Mouse (Mus musculus) common myeloid progenitor, adult 5-6 weeks (primary cell): ENCODE measurements around the gene C5ar1. TPM values are rescaled to one million over a fixed set of nuclear protein-coding genes. Genes with fewer than 3 reads are reported as not detected.

Experiments
- total RNA-seq: library from RNA; stranded (forward); fragments of 200-1000, 187-1606 nt; gene quantifications from 2 replicates; pipeline ENCODE4 v1.2.3, GENCODE M21; 2017

The C5ar1 gene
- total RNA-seq, 1 experiment from 2014 or later = 0.55 TPM

Other genes with a start within 250 kb of the C5ar1 start
- gene Bicra, start 211.6 kb downstream of the C5ar1 start, total RNA-seq = 1.2 and 2.5 TPM in 2 replicates
- not detected in 2 replicates for gene Zfp541, start 197.7 kb downstream of the C5ar1 start, total RNA-seq
- gene Napa, start 161.1 kb downstream of the C5ar1 start, total RNA-seq = 61.1 and 65.9 TPM in 2 replicates
- gene Kptn, start 139.6 kb downstream of the C5ar1 start, total RNA-seq = 6.5 and 6.8 TPM in 2 replicates
- 0.09 TPM in 1 of 2 replicates, not detected in the other for gene Slc8a2, start 129.7 kb downstream of the C5ar1 start, total RNA-seq
- not detected in 2 replicates for gene Meis3, start 84.5 kb downstream of the C5ar1 start, total RNA-seq
- gene Dhx34, start 37.5 kb downstream of the C5ar1 start, total RNA-seq = 4.5 and 9.2 TPM in 2 replicates
- gene C5ar2, start 15.4 kb downstream of the C5ar1 start, total RNA-seq = 1.1 and 3.1 TPM in 2 replicates
- gene Inafm1, start 14.1 kb upstream of the C5ar1 start, total RNA-seq = 15.1 and 18.0 TPM in 2 replicates
- 53.6 and 123 TPM in 2 replicates for gene Ccdc9, start 27.3 kb upstream of the C5ar1 start, total RNA-seq
- gene Bbc3, start 48.9 kb upstream of the C5ar1 start, total RNA-seq = 1.4 and 2.5 TPM in 2 replicates
- gene Sae1, start 128.3 kb upstream of the C5ar1 start, total RNA-seq = 424 and 443 TPM in 2 replicates
- 31.5 and 52.8 TPM in 2 replicates for gene Zc3h4, start 141.4 kb upstream of the C5ar1 start, total RNA-seq
- gene Tmem160, start 193.2 kb upstream of the C5ar1 start, total RNA-seq = 14.8 and 22.5 TPM in 2 replicates
- gene Npas1, start 218.2 kb upstream of the C5ar1 start, total RNA-seq = not detected in 2 replicates